Mouse (Mus musculus) megakaryocyte, embryonic 14.5 days (primary cell): Measurements from ENCODE around the gene Zdhhc23.

Source experiments
- FLI1 ChIP-seq: IDR thresholded peaks from 2 replicates; pipeline ENCODE4 v1.6.1; 2012; ENCODE audit warnings: low read length, inconsistent platforms, mixed read lengths
- GATA1 ChIP-seq: IDR thresholded peaks from 3 replicates; pipeline ENCODE4 v1.6.1; 2012; ENCODE audit warnings: mixed read lengths, low read length, inconsistent platforms, borderline replicate concordance

DNA sequence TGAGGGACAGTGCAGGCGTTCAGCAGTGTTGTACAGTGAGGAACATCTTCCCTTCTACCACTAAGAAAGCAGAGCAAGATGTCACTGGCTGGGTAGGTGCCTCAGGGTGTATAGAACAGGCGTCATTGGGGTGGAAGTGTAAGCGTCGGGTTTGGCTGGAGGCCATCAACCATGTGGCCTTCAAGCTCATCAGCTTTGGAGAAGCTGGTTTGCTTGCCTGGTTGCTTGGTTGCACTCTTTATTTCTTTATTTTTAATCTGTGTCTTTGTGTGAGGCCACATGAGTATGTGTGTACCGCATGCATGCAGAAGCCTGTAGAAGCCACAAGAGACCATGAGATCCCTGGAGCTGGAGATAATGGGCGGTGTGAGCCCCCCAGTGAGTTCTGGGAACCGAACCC, 47.3 kb downstream of the Zdhhc23 start:
- TF ChIP-seq GATA1 (no peak), FLI1 (no peak)
